Mouse (Mus musculus) liver, embryonic 13.5 days (tissue): ENCODE measurements around the gene Srpk2. TPM values are rescaled to one million over a fixed set of nuclear protein-coding genes. Genes with fewer than 3 reads are reported as not detected.

Experiments
- ATAC-seq: fragments of 200-750 bp; cut with Nextera tagmentation; 2 replicates; pipeline ENCODE4 v1.8.0; 2017; ENCODE audit warnings: low read depth, mild to moderate bottlenecking, moderate number of reproducible peaks, moderate library complexity
- DNase-seq: peaks from one replicate; pipeline ENCODE4 v3.0.0; 2022
- H3K27ac ChIP-seq: fragments of 300-500 bp; sonication (generic); 2 replicates; pipeline ENCODE4 v1.5.1; 2015; ENCODE audit warnings: moderate library complexity, mild to moderate bottlenecking, inconsistent platforms
- H3K27me3 ChIP-seq: fragments of 300-500 bp; sonication (generic); 2 replicates; pipeline ENCODE4 v1.6.1; 2015; ENCODE audit warnings: mild to moderate bottlenecking, inconsistent platforms
- H3K36me3 ChIP-seq: fragments of 300-500 bp; sonication (generic); 2 replicates; pipeline ENCODE4 v1.6.1; 2015; ENCODE audit warnings: mild to moderate bottlenecking, inconsistent platforms
- H3K4me1 ChIP-seq: fragments of 300-500 bp; sonication (generic); replicated peaks from 2 replicates; pipeline ENCODE4 v1.6.1; 2015; ENCODE audit warnings: inconsistent platforms
- H3K4me2 ChIP-seq: fragments of 300-500 bp; sonication (generic); 2 replicates; pipeline ENCODE4 v1.6.1; 2015; ENCODE audit warnings: inconsistent platforms, mild to moderate bottlenecking, moderate library complexity
- H3K4me3 ChIP-seq: fragments of 300-500 bp; sonication (generic); replicated peaks from 2 replicates; pipeline ENCODE4 v1.5.1; 2015; ENCODE audit warnings: mild to moderate bottlenecking, inconsistent platforms
- H3K9ac ChIP-seq: fragments of 300-500 bp; sonication (generic); 2 replicates; pipeline ENCODE4 v1.6.1; 2015; ENCODE audit warnings: mild to moderate bottlenecking, inconsistent platforms
- H3K9me3 ChIP-seq: fragments of 300-500 bp; sonication (generic); replicated peaks from 2 replicates; pipeline ENCODE4 v1.6.1; 2016; ENCODE audit warnings: inconsistent platforms
- WGBS: fragments of 180-500 bp; shearing (Covaris S2); methylation state at CpG from one replicate; pipeline ENCODE4 v1.1.7; 2015; ENCODE audit not compliant: insufficient replicate concordance; 5-methylcytosine and 5-hydroxymethylcytosine counted together
- polyA plus RNA-seq: library from polyadenylated mRNA; unstranded; fragments of >200 nt; fragmentation: Nextera tagmentation; extraction: Ambion mirVana; gene quantifications from 2 replicates; pipeline ENCODE4 v1.2.1, GENCODE M21; 2015

The Srpk2 gene
- polyA plus RNA-seq, 1 experiment from 2014 or later, result 7.8 TPM

- H3K4me1 ChIP-seq, result no peaks in the 10 kb centered on the region
- no peak overlapping the region for H3K4me3 ChIP-seq
- WGBS, result 81% methylated on average over 6 of the region's 6 CpGs
- H3K36me3 ChIP-seq, result peaks cover 78% of the 10 kb centered on the region
- H3K4me2 ChIP-seq, result no peak overlapping the region
- H3K27ac ChIP-seq, result no peak overlapping the region
- H3K27me3 ChIP-seq, result no peaks in the 10 kb centered on the region
- DNase-seq (no peak), ATAC-seq (no peak)
- no peaks in the 10 kb centered on the region for H3K9me3 ChIP-seq
- no peak overlapping the region for H3K9ac ChIP-seq
These were observed 183.7 kb downstream of the Srpk2 start for GRCm38 (mm10) chr5:23500715-23501114.

GRCm38 (mm10) chr5:23499257-23499656 lies 185.2 kb downstream of the Srpk2 start:
- no peak for DNase-seq

DNA sequence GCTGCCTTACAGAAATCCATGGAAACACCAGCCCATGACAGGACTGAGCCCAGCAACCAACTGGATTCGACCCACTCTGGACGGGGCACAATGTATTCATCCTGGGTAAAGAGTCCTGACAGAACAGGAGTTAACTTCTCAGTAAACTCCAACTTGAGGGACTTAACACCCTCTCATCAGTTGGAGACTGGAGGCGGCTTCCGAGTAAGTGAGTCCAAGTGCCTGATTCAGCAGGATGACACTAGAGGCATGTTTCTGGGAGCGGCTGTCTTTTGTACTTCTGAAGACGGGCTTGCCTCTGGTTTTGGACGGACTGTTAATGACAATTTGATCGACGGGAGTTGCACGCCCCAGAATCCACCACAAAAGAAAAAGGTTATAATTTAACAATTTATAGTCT lies 186.5 kb downstream of the Srpk2 start:
- DNase-seq, result no peak
- Histone ChIP-seq H3K9me3 (no peaks in the 10 kb centered on the region), H3K4me1 (no peaks in the 10 kb centered on the region), H3K4me2 (no peak overlapping the region), H3K27ac (no peak overlapping the region), H3K27me3 (no peaks in the 10 kb centered on the region), H3K4me3 (no peak overlapping the region), H3K36me3 (peaks cover 86% of the 10 kb centered on the region), H3K9ac (no peak overlapping the region)
- 92% methylated on average over 10 of the region's 10 CpGs for WGBS
- no peak for ATAC-seq

More at GRCm38 (mm10) chr5:23499257-23499656, 185.2 kb downstream of the Srpk2 start:
- no peak overlapping the region for H3K4me2 ChIP-seq
- ATAC-seq, result no peak
- no peak overlapping the region for H3K4me3 ChIP-seq
- H3K9me3 ChIP-seq, result no peaks in the 10 kb centered on the region
- H3K4me1 ChIP-seq, result no peaks in the 10 kb centered on the region
- H3K27ac ChIP-seq, result no peak overlapping the region
- H3K9ac ChIP-seq, result no peak overlapping the region
- 92% methylated on average over 16 of the region's 16 CpGs for WGBS
- peaks cover 80% of the 10 kb centered on the region for H3K36me3 ChIP-seq
- no peaks in the 10 kb centered on the region for H3K27me3 ChIP-seq

- peaks cover 86% of the 10 kb centered on the region for H3K36me3 ChIP-seq
- no peaks in the 10 kb centered on the region for H3K4me1 ChIP-seq
- H3K9me3 ChIP-seq, result no peaks in the 10 kb centered on the region
- DNase-seq, result no peak
- H3K4me3 ChIP-seq, result no peak overlapping the region
- H3K27me3 ChIP-seq, result no peaks in the 10 kb centered on the region
- H3K4me2 ChIP-seq, result no peak overlapping the region
- H3K27ac ChIP-seq, result no peak overlapping the region
- no peak for ATAC-seq
- WGBS, result 91% methylated on average over 5 of the region's 5 CpGs
- H3K9ac ChIP-seq, result no peak overlapping the region
These were observed 187.5 kb downstream of the Srpk2 start for GRCm38 (mm10) chr5:23496933-23497332.

DNA sequence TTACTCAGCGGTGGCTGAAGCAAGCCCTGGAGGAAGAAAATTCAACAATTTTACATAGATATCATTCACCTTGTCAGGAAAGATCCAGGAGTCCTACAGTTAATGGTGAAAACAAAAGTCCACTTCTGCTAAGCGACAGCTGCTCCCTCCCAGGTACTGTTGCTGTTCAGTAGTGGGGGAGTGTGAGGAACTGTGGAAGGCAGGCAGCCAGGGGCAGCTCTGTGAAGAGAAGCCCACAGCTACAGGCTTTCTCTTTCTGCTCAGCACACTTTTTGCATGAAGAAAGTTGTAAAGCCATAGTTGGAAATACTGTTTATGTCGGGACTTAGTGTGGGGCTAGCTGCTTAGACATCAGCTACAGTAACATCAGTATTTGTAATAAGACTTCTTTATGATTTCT lies 188.0 kb downstream of the Srpk2 start:
- Histone ChIP-seq H3K4me3 (no peak overlapping the region), H3K36me3 (peaks cover 84% of the 10 kb centered on the region)
- ATAC-seq, result no peak

GRCm38 (mm10) chr5:23490797-23491196 lies 193.6 kb downstream of the Srpk2 start:
- H3K4me2 ChIP-seq, result no peak overlapping the region
- ATAC-seq (0 out of 2 replicates have a peak, but pooled peaks have one; percentile 47), DNase-seq (no peak)
- no peaks in the 10 kb centered on the region for H3K9me3 ChIP-seq
- no peak overlapping the region for H3K27ac ChIP-seq
- no peak overlapping the region for H3K4me3 ChIP-seq
- H3K4me1 ChIP-seq, result no peaks in the 10 kb centered on the region
- WGBS, result 39% methylated on average over 2 of the region's 2 CpGs
- H3K36me3 ChIP-seq, result peaks cover 81% of the 10 kb centered on the region
- no peaks in the 10 kb centered on the region for H3K27me3 ChIP-seq
- H3K9ac ChIP-seq, result no peak overlapping the region

More for the DNA sequence above, 188.0 kb downstream of the Srpk2 start:
- 87% methylated on average over 3 of the region's 3 CpGs for WGBS
- no peaks in the 10 kb centered on the region for H3K4me1 ChIP-seq
- H3K9me3 ChIP-seq, result no peaks in the 10 kb centered on the region
- no peak overlapping the region for H3K4me2 ChIP-seq
- no peak overlapping the region for H3K27ac ChIP-seq
- no peak for DNase-seq
- no peaks in the 10 kb centered on the region for H3K27me3 ChIP-seq
- no peak overlapping the region for H3K9ac ChIP-seq

- Histone ChIP-seq H3K36me3 (peaks cover 82% of the 10 kb centered on the region), H3K4me2 (no peak overlapping the region), H3K27me3 (no peaks in the 10 kb centered on the region), H3K9ac (no peak overlapping the region), H3K27ac (no peak overlapping the region), H3K4me1 (no peaks in the 10 kb centered on the region), H3K9me3 (no peaks in the 10 kb centered on the region), H3K4me3 (no peak overlapping the region)
- 89% methylated on average over 4 of the region's 4 CpGs for WGBS
- DNase-seq (no peak), ATAC-seq (no peak)
These were observed 195.2 kb downstream of the Srpk2 start for GRCm38 (mm10) chr5:23489231-23489630.

DNA sequence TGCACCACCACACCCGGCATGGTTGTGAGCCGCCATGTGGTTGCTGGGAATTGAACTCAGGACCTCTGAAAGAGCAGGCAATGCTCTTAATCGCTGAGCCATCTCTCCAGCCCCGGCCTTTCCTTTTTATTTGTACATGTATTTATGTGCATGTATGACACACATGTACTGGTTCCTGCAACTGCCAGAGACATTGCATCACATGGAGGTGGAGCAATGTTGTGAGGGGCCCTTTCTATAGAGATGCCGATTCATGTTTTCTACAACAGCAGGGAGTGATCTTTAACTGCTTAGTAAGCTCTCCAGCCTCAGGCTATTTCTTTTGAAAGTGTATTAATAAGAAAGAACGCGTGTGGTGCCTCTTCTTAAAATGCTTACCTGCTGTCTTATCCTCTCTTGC lies 200.6 kb downstream of the Srpk2 start:
- WGBS, result 91% methylated on average over 7 of the region's 7 CpGs
- DNase-seq (no peak), ATAC-seq (0 out of 2 replicates have a peak, but pooled peaks have one; percentile 34)
- Histone ChIP-seq H3K9ac (no peak overlapping the region), H3K4me2 (no peak overlapping the region), H3K36me3 (peaks cover 87% of the 10 kb centered on the region), H3K4me1 (no peaks in the 10 kb centered on the region), H3K4me3 (no peak overlapping the region), H3K9me3 (no peaks in the 10 kb centered on the region), H3K27ac (no peak overlapping the region), H3K27me3 (no peaks in the 10 kb centered on the region)

DNA sequence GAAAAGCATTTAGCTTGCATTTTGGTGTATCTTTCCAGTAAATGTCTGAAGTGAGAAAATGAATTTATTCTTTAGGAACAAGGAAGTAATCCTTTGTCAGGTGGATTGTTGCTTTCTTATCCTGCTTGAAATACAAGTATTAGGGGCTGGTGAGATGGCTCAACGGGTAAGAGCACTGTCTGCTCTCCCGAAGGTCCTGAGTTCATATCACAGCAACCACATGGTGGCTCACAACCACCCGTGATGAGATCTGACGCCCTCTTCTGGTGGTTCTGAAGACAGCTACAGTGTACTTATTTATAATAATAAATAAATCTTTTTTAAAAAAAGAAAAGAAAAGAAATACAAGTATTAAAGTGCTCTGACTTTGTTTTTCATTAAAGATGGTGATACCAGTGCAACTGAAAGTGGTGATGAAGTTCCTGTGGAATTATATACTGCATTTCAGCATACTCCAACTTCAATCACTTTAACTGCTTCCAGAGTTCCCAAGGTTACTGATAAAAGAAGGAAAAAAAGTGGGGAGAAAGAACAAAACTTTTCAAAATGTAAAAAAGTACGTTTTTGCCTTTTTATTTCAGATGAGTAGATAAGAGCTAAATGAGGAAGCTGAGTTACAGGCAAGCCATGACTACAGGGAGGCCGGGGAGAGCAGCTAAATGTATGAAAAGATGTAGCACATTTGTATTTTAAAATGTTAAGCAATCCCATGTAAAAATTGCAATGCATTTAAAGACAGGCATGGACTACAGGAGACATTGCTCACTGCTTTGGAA lies 211.1 kb downstream of the Srpk2 start:
- DNase-seq (no peak), ATAC-seq (no peak)
- no peak overlapping the region for H3K27ac ChIP-seq
- no peak overlapping the region for H3K4me2 ChIP-seq
- no peaks in the 10 kb centered on the region for H3K4me1 ChIP-seq
- H3K36me3 ChIP-seq, result peaks cover 64% of the 10 kb centered on the region
- WGBS, result 41% methylated on average over 6 of the region's 6 CpGs
- no peak overlapping the region for H3K4me3 ChIP-seq
- H3K9ac ChIP-seq, result no peak overlapping the region
- H3K9me3 ChIP-seq, result no peaks in the 10 kb centered on the region
- no peaks in the 10 kb centered on the region for H3K27me3 ChIP-seq

DNA sequence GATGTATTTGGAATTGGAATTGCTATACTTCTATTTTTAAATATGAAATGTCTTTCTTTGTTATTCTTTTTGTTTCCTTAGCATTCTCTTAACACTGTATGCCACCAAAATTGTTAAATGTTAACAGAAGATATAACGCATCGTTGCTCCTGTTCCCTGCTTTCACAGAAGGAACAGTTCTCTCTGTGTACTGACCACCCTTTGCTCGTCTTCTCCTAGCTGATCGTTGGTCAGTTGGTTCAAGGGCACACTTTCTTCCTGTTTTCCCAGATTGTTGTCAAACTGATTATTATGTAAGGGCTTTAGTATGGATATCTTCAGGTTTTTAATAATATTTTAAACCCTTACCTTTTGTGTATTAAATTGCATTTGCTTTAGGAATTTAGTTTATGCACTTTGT lies 217.9 kb downstream of the Srpk2 start:
- ATAC-seq (no peak), DNase-seq (no peak)
- Histone ChIP-seq H3K4me1 (no peaks in the 10 kb centered on the region), H3K36me3 (peaks cover 74% of the 10 kb centered on the region), H3K27me3 (no peaks in the 10 kb centered on the region), H3K9me3 (no peaks in the 10 kb centered on the region), H3K9ac (no peak overlapping the region), H3K4me3 (no peak overlapping the region), H3K4me2 (no peak overlapping the region), H3K27ac (no peak overlapping the region)
- whole genome bisulfite sequencing, result 85% methylated on average over 4 of the region's 4 CpGs

DNA sequence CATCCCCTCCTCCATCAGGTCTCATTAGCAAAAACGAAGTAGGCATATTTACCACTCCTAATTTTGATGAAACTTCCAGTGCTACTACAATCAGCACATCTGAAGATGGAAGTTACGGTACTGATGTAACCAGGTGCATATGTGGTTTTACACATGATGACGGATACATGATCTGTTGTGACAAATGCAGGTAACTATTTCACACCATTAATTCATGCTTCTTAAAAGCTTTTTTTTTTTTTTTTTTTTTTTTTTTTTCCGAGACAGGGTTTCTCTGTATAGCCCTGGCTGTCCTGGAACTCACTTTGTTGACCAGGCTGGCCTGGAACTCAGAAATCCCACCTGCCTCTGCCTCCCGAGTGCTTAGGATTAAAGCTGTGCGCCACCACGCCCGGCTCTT lies 219.7 kb downstream of the Srpk2 start:
- peaks cover 63% of the 10 kb centered on the region for H3K36me3 ChIP-seq

GRCm38 (mm10) chr5:23464247-23464646 lies 220.2 kb downstream of the Srpk2 start:
- Histone ChIP-seq H3K9me3 (no peaks in the 10 kb centered on the region), H3K4me1 (peaks cover 8% of the 10 kb centered on the region), H3K36me3 (peaks cover 60% of the 10 kb centered on the region), H3K4me3 (no peak overlapping the region), H3K9ac (no peak overlapping the region), H3K4me2 (no peak overlapping the region), H3K27ac (no peak overlapping the region), H3K27me3 (no peaks in the 10 kb centered on the region)
- WGBS, result 91% methylated on average over 3 of the region's 3 CpGs
- no peak for DNase-seq
- ATAC-seq, result no peak

More for the DNA sequence above, 219.7 kb downstream of the Srpk2 start:
- no peak for ATAC-seq
- H3K4me3 ChIP-seq, result no peak overlapping the region
- H3K9ac ChIP-seq, result no peak overlapping the region
- no peak overlapping the region for H3K4me2 ChIP-seq
- no peaks in the 10 kb centered on the region for H3K27me3 ChIP-seq
- no peak for DNase-seq
- H3K27ac ChIP-seq, result no peak overlapping the region
- peaks cover 8% of the 10 kb centered on the region for H3K4me1 ChIP-seq
- WGBS, result 89% methylated on average over 8 of the region's 8 CpGs
- H3K9me3 ChIP-seq, result no peaks in the 10 kb centered on the region
